Mouse (Mus musculus): ENCODE measurements around the gene Shc1. TPM values are rescaled to one million over a fixed set of nuclear protein-coding genes. Genes with fewer than 3 reads are reported as not detected.

The Shc1 gene
- polyA plus RNA-seq, 1 experiment = 17.5 TPM

GRCm38 (mm10) chr3:89411490-89412393 lies 6.5 kb upstream of the Shc1 start, which contains the start of gene Flad1:
TSS of gene Flad1 (minus strand) at chr3:89411870.
- Histone ChIP-seq H3K4me3 (ENCODE audit: insufficient read depth, low read length) (peak within 1 kb of the TSS; percentile 30), H3K27ac (ENCODE audit: insufficient read depth, low read length) (no peak within 1 kb of the TSS), H3K4me1 (ENCODE audit: control insufficient read depth, insufficient read depth, low read length) (peaks cover 6% of the 10 kb centered on the region; the same call in 1 of the 2 replicates)
- TF ChIP-seq POLR2A (IDR thresholded peaks at IDR 0.05; ENCODE audit: extremely low read depth, insufficient read depth, low read length) (0 out of 2 replicates have a peak, but pooled peaks have one; percentile 34), CTCF (IDR thresholded peaks at IDR 0.05; ENCODE audit: extremely low read depth, insufficient read depth, low read length) (no peak)

DNA sequence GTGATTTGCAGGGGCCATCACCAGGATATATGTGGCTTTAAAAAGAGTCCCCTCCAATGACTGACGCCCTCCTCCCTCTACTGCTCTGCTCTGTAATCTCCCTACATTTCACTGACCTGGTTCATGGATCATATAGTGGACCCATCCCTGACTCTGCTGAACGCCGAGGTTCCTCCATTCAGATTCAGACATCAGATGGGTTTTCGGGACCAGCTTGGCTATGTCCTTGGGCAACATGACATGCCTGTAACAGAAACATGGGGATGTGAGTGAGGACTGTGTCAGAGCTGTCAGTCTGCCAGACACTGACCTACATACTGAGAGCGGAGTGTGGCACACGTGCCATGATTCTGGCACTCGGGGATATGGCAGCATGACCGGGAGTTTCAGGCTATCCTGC lies 2.1 kb upstream of the Shc1 start:
- Histone ChIP-seq H3K27ac (ENCODE audit: insufficient read depth, low read length) (no peak overlapping the region), H3K4me1 (ENCODE audit: control insufficient read depth, insufficient read depth, low read length) (peaks cover 3% of the 10 kb centered on the region; the same call in 1 of the 2 replicates), H3K4me3 (ENCODE audit: insufficient read depth, low read length) (no peak overlapping the region)
- TF ChIP-seq POLR2A (IDR thresholded peaks at IDR 0.05; ENCODE audit: extremely low read depth, insufficient read depth, low read length) (no peak), CTCF (IDR thresholded peaks at IDR 0.05; ENCODE audit: extremely low read depth, insufficient read depth, low read length) (no peak)

DNA sequence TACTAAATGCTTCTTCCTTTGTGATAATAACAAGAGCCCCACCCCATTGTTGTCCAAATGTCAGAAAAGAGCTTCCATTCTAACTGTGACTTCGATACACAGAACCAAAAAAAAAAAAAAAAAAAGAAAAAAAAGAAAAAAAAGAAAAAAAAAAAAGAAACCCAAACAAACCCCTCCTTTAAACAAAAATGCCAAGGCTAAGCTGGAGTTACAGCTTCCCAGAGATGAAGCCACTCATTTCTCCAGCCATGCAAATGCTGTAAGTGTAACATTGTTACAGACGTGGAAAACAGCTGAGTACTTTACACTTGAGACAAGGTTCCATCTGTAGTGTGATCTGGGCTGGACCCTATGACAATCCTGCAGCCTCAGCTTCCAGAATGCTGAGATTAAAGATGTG lies 1.1 kb upstream of the Shc1 start:
- no peak overlapping the region for H3K27ac ChIP-seq (ENCODE audit: insufficient read depth, low read length)
- no peak for TF ChIP-seq POLR2A (IDR thresholded peaks at IDR 0.05; ENCODE audit: extremely low read depth, insufficient read depth, low read length)
- no peak for TF ChIP-seq CTCF (IDR thresholded peaks at IDR 0.05; ENCODE audit: extremely low read depth, insufficient read depth, low read length)
- peaks cover 3% of the 10 kb centered on the region; the same call in 1 of the 2 replicates for H3K4me1 ChIP-seq (ENCODE audit: control insufficient read depth, insufficient read depth, low read length)
- H3K4me3 ChIP-seq (ENCODE audit: insufficient read depth, low read length) = no peak overlapping the region

DNA sequence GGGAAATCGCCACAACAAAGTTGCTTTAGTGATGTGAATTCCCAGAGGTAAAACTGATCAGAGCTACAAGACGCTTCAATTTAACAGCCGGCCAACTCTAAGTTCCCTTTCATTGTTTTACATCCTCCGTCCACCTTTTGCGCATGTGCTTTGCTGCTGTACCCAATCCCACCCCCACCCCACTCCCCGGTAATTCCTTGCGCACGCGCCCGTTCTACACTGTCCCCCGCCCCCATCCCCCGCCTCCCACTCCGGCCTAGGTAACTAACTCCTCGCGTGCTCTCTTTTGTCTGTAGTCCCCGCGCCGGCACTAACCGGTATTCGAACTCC lies 438 bp upstream of the Shc1 start:
- Histone ChIP-seq H3K4me3 (ENCODE audit: insufficient read depth, low read length) (peak overlapping the region; percentile 73), H3K4me1 (ENCODE audit: control insufficient read depth, insufficient read depth, low read length) (peaks cover 3% of the 10 kb centered on the region; the same call in 1 of the 2 replicates), H3K27ac (ENCODE audit: insufficient read depth, low read length) (no peak overlapping the region)
- TF ChIP-seq CTCF (IDR thresholded peaks at IDR 0.05; ENCODE audit: extremely low read depth, insufficient read depth, low read length) (no peak), POLR2A (IDR thresholded peaks at IDR 0.05; ENCODE audit: extremely low read depth, insufficient read depth, low read length) (no peak)

GRCm38 (mm10) chr3:89418861-89419250 lies 613 bp downstream of the Shc1 start:
- TF ChIP-seq CTCF (IDR thresholded peaks at IDR 0.05; ENCODE audit: extremely low read depth, insufficient read depth, low read length) = no peak
- TF ChIP-seq POLR2A (IDR thresholded peaks at IDR 0.05; ENCODE audit: extremely low read depth, insufficient read depth, low read length) = no peak
- peak overlapping the region; percentile 53 for H3K27ac ChIP-seq (ENCODE audit: insufficient read depth, low read length)
- H3K4me3 ChIP-seq (ENCODE audit: insufficient read depth, low read length) = peak overlapping the region; percentile 73
- peaks cover 3% of the 10 kb centered on the region; the same call in 1 of the 2 replicates for H3K4me1 ChIP-seq (ENCODE audit: control insufficient read depth, insufficient read depth, low read length)

GRCm38 (mm10) chr3:89419571-89419970 lies 1.3 kb downstream of the Shc1 start:
- peak overlapping the region; percentile 73; the same call in 1 of the 2 replicates for H3K4me3 ChIP-seq (ENCODE audit: insufficient read depth, low read length)
- H3K27ac ChIP-seq (ENCODE audit: insufficient read depth, low read length) = peak overlapping the region; percentile 4; the same call in 1 of the 2 replicates
- H3K4me1 ChIP-seq (ENCODE audit: control insufficient read depth, insufficient read depth, low read length) = peaks cover 3% of the 10 kb centered on the region; the same call in 1 of the 2 replicates
- TF ChIP-seq CTCF (IDR thresholded peaks at IDR 0.05; ENCODE audit: extremely low read depth, insufficient read depth, low read length) (no peak), POLR2A (IDR thresholded peaks at IDR 0.05; ENCODE audit: extremely low read depth, insufficient read depth, low read length) (no peak)

DNA sequence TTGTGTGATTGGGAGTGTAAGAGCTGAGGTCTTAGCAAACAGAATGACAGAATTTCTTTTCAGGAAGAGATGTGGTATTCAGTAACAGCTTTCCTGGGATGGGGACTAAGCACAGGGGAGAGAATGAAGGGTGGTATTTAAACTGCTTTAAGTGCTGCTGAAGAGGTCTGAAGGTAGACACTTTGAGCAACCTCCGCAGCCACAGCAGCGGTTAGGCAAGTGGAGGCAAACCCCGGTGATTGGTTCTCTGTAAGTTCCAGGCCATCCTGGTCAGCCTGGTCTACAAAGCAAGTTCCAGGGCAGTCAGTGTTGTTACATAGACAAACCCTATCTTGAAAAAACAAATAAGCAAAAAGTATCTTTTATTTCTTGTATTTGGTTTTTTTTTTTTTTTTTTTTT lies 1.7 kb downstream of the Shc1 start:
- Histone ChIP-seq H3K27ac (ENCODE audit: insufficient read depth, low read length) (no peak overlapping the region), H3K4me3 (ENCODE audit: insufficient read depth, low read length) (peak overlapping the region; percentile 73; the same call in 1 of the 2 replicates), H3K4me1 (ENCODE audit: control insufficient read depth, insufficient read depth, low read length) (peaks cover 3% of the 10 kb centered on the region; the same call in 1 of the 2 replicates)
- TF ChIP-seq POLR2A (IDR thresholded peaks at IDR 0.05; ENCODE audit: extremely low read depth, insufficient read depth, low read length) (no peak), CTCF (IDR thresholded peaks at IDR 0.05; ENCODE audit: extremely low read depth, insufficient read depth, low read length) (no peak)

GRCm38 (mm10) chr3:89420421-89420820 lies 2.2 kb downstream of the Shc1 start:
- peaks cover 3% of the 10 kb centered on the region; the same call in 1 of the 2 replicates for H3K4me1 ChIP-seq (ENCODE audit: control insufficient read depth, insufficient read depth, low read length)
- TF ChIP-seq POLR2A (IDR thresholded peaks at IDR 0.05; ENCODE audit: extremely low read depth, insufficient read depth, low read length) (no peak), CTCF (IDR thresholded peaks at IDR 0.05; ENCODE audit: extremely low read depth, insufficient read depth, low read length) (no peak)
- H3K27ac ChIP-seq (ENCODE audit: insufficient read depth, low read length) = no peak overlapping the region
- no peak overlapping the region; the same call in 1 of the 2 replicates for H3K4me3 ChIP-seq (ENCODE audit: insufficient read depth, low read length)

DNA sequence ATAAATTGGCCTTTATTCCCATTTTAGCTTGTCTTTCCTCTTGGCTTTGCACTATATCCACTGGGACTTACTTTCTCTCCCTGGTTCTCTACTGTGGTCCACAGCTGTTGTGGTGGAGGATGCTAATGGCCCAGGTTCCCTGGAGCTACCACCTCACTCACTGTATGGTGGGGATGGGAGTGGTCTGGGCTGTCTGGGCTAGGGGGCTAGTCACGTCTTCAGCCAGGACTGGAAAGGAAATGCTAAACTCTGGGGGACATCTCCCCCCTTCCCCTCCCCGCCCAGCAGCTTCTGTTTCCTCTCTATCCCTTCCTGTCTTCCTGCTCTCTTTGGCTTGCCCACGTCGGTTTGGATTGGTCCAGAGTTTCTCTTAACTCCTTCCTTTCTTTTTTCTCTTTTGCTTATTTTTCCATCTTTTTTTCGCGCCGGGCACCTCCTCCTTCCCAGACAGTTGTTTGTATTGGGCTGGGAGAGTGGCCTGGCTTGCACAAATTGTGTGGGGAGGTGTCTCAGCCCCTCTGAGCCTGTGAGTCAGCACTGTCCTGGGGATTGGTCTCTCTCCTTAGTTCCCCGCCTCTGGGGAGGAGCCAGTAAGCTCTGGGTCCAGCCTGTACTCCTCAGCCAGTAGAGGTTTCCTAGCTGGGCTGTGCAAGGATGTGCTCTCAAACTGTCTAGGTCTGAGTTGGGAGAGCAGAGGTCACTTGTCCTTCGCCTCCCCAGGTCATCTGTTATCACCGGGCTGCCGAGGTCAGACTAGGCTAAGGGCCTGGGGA lies 2.9 kb downstream of the Shc1 start:
- Histone ChIP-seq H3K4me1 (ENCODE audit: control insufficient read depth, insufficient read depth, low read length) (peaks cover 3% of the 10 kb centered on the region; the same call in 1 of the 2 replicates), H3K27ac (ENCODE audit: insufficient read depth, low read length) (0 out of 2 replicates have a peak overlapping the region, but pooled peaks have one; percentile 14)

More for the DNA sequence above, 2.9 kb downstream of the Shc1 start:
- TF ChIP-seq POLR2A (IDR thresholded peaks at IDR 0.05; ENCODE audit: extremely low read depth, insufficient read depth, low read length) = peak; percentile 98
- TF ChIP-seq CTCF (IDR thresholded peaks at IDR 0.05; ENCODE audit: extremely low read depth, insufficient read depth, low read length) = no peak
- H3K4me3 ChIP-seq (ENCODE audit: insufficient read depth, low read length) = peak overlapping the region; percentile 22; the same call in 1 of the 2 replicates
